Mouse (Mus musculus) lung, adult 18-20 months (tissue): ENCODE data around the gene Tomm6.

Experiments used
- DNase-seq, 2 experiments: peaks; one replicate each; pipeline ENCODE4 v3.0.0; 2022; ENCODE audit warnings: mixed read lengths in 2 of 2

Tomm6 gene

GRCm38 (mm10) chr17:47688344-47688607 is at the start of gene Tomm6:
Gene Tomm6 (minus strand): TSS chr17:47688386.
- no peak for DNase-seq

GRCm38 (mm10) chr17:47737271-47738065 is 49.3 kb upstream of the Tomm6 start:
- DNase-seq: peak; percentile 93

- peak; percentile 95 to 96 for DNase-seq
Observed at GRCm38 (mm10) chr17:47736856-47737255, 48.7 kb upstream of the Tomm6 start, which contains the start of gene Tfeb. Gene Tfeb (plus strand): TSS chr17:47737030.

GRCm38 (mm10) chr17:47735553-47736100 is 47.4 kb upstream of the Tomm6 start:
- no peak for DNase-seq

- DNase-seq: peak; percentile 27 to 56
Observed at GRCm38 (mm10) chr17:47730633-47731575, 42.7 kb upstream of the Tomm6 start.

- no peak for DNase-seq
Observed at GRCm38 (mm10) chr17:47726566-47726965, 38.4 kb upstream of the Tomm6 start, which contains the start of gene Pgc. Gene Pgc (plus strand): TSS chr17:47726842.

GRCm38 (mm10) chr17:47721183-47721582 is 33.0 kb upstream of the Tomm6 start:
- DNase-seq: no peak

GRCm38 (mm10) chr17:47715037-47715436 is 26.9 kb upstream of the Tomm6 start:
- DNase-seq: no peak

- DNase-seq: no peak
Observed at GRCm38 (mm10) chr17:47712889-47713571, 24.8 kb upstream of the Tomm6 start.

- DNase-seq: no peak
Observed at GRCm38 (mm10) chr17:47711883-47712282, 23.7 kb upstream of the Tomm6 start.

GRCm38 (mm10) chr17:47710036-47710435 is 21.9 kb upstream of the Tomm6 start:
- no peak for DNase-seq

GRCm38 (mm10) chr17:47708972-47709371 is 20.8 kb upstream of the Tomm6 start:
- no peak for DNase-seq

- DNase-seq: no peak
Observed at GRCm38 (mm10) chr17:47707961-47708360, 19.8 kb upstream of the Tomm6 start.

- DNase-seq: no peak
Observed at GRCm38 (mm10) chr17:47706196-47706595, 18.0 kb upstream of the Tomm6 start.

GRCm38 (mm10) chr17:47704692-47705091 is 16.5 kb upstream of the Tomm6 start:
- DNase-seq: no peak

- no peak for DNase-seq
Observed at GRCm38 (mm10) chr17:47703556-47703955, 15.4 kb upstream of the Tomm6 start.

- no peak for DNase-seq
Observed at GRCm38 (mm10) chr17:47702548-47703345, 14.6 kb upstream of the Tomm6 start.

GRCm38 (mm10) chr17:47701793-47702192 is 13.6 kb upstream of the Tomm6 start:
- DNase-seq: no peak

GRCm38 (mm10) chr17:47699055-47699454 is 10.9 kb upstream of the Tomm6 start:
- DNase-seq: no peak

GRCm38 (mm10) chr17:47698156-47698555 is 10.0 kb upstream of the Tomm6 start:
- no peak for DNase-seq

GRCm38 (mm10) chr17:47695337-47695710 is 7.1 kb upstream of the Tomm6 start:
- no peak for DNase-seq
